In genomic region chr6:60961838-60962237, GRCm38 (mm10) we compare ENCODE assay signal across 19 mouse cellular contexts. TPM values are rescaled to one million over a fixed set of nuclear protein-coding genes. Genes with fewer than 3 reads are reported as not detected.
DNase-seq lines count a peak whose midpoint lies in the region; ATAC-seq and TF ChIP-seq lines count a peak whose summit lies in the region.
"Had no signal": no experiment of that assay in that cellular context is flagged by ENCODE, and none has a peak within 500 bp of the region (broad histone marks: within the 10 kb centered on the region; RNA-seq: fewer than 3 reads in every experiment).

No protein-coding gene starts in this region.

- TF ChIP-seq CTCF in hindbrain, postnatal 0 days (IDR thresholded peaks at IDR 0.05; ENCODE audit: low read depth), result no peak

- DNase-seq in forebrain, embryonic 14.5 days (ENCODE audit: low spot score), result no peak
- DNase-seq in forebrain, embryonic 11.5 days (ENCODE audit: low spot score), result no peak
- no peak for DNase-seq in hindbrain, embryonic 14.5 days (ENCODE audit: low spot score)
- no peak for DNase-seq in hindbrain, postnatal 0 days (ENCODE audit: low spot score)
- no peak for DNase-seq in neural tube, embryonic 10.5 days (ENCODE audit: extremely low spot score, low spot score)
- no peak for DNase-seq in MN1 (ENCODE audit: low spot score)
- DNase-seq: adrenal gland, adult 2 months; adrenal gland, postnatal 25 days; cerebellum, adult 2 months; cerebellum, postnatal 10 days; gastrocnemius, postnatal 14 days; heart, adult 2 months; heart, postnatal 14 days had no signal

- peak; percentile 62; the same call in 1 of the 2 replicates for ATAC-seq in forebrain, embryonic 14.5 days
- no peak; the same call in 1 of the 2 replicates for ATAC-seq in forebrain, embryonic 11.5 days (replicated peaks; ENCODE audit: low FRiP score)
- no peak for ATAC-seq in hindbrain, embryonic 14.5 days (ENCODE audit: low FRiP score)
- ATAC-seq in hindbrain, postnatal 0 days, result no peak
- peak; percentile 59; the same call in 1 of the 2 replicates for ATAC-seq in neural tube, embryonic 13.5 days (ENCODE audit: low read depth)
- ATAC-seq: intestine, embryonic 16.5 days had no signal

- H3K4me1 ChIP-seq in forebrain, embryonic 14.5 days (ENCODE audit: control insufficient read depth, insufficient read depth, low read length), result no peaks in the 10 kb centered on the region
- no peaks in the 10 kb centered on the region for H3K4me1 ChIP-seq in forebrain, embryonic 11.5 days (replicated peaks; ENCODE audit: control insufficient read depth, insufficient read depth, low read length)
- H3K4me1 ChIP-seq in hindbrain, embryonic 14.5 days (replicated peaks; ENCODE audit: control insufficient read depth, insufficient read depth, low read length), result 0 out of 2 replicates have a peak, but pooled peaks cover 4% of the 10 kb centered on the region
- no peaks in the 10 kb centered on the region for H3K4me1 ChIP-seq in hindbrain, postnatal 0 days (ENCODE audit: insufficient read depth, low read length)
- 0 out of 2 replicates have a peak, but pooled peaks cover 4% of the 10 kb centered on the region for H3K4me1 ChIP-seq in neural tube, embryonic 13.5 days (replicated peaks)
- H3K4me1 ChIP-seq: embryonic facial prominence, embryonic 10.5 days; heart, embryonic 15.5 days had no signal

- no peak overlapping the region for H3K27ac ChIP-seq in forebrain, embryonic 14.5 days (ENCODE audit: low read depth, low read length)
- no peak overlapping the region for H3K27ac ChIP-seq in forebrain, embryonic 11.5 days (ENCODE audit: low read depth, low read length)
- peak overlapping the region; percentile 64; the same call in 1 of the 2 replicates for H3K27ac ChIP-seq in hindbrain, embryonic 14.5 days
- no peak overlapping the region for H3K27ac ChIP-seq in hindbrain, postnatal 0 days
- no peak overlapping the region for H3K27ac ChIP-seq in neural tube, embryonic 13.5 days (replicated peaks)
- H3K27ac ChIP-seq: embryonic facial prominence, embryonic 10.5 days; heart, adult 2 months; heart, embryonic 15.5 days had no signal

- H3K4me3 ChIP-seq in forebrain, embryonic 14.5 days (ENCODE audit: low read depth, low read length), result no peak overlapping the region
- H3K4me3 ChIP-seq in forebrain, embryonic 11.5 days (ENCODE audit: low read depth, low read length), result no peak overlapping the region
- no peak overlapping the region for H3K4me3 ChIP-seq in hindbrain, embryonic 14.5 days (replicated peaks; ENCODE audit: low read length)
- no peak overlapping the region for H3K4me3 ChIP-seq in hindbrain, postnatal 0 days (ENCODE audit: low read length)
- H3K4me3 ChIP-seq in neural tube, embryonic 13.5 days, result no peak overlapping the region
- H3K4me3 ChIP-seq: embryonic facial prominence, embryonic 10.5 days; heart, adult 2 months; heart, embryonic 15.5 days had no signal

- no peak overlapping the region for H3K4me2 ChIP-seq in forebrain, embryonic 14.5 days (ENCODE audit: low read length)
- no peak overlapping the region for H3K4me2 ChIP-seq in forebrain, embryonic 11.5 days (ENCODE audit: low read depth, low read length, severe bottlenecking)
- H3K4me2 ChIP-seq in hindbrain, embryonic 14.5 days (replicated peaks), result no peak overlapping the region
- H3K4me2 ChIP-seq in hindbrain, postnatal 0 days (ENCODE audit: low read depth, low read length), result no peak overlapping the region
- H3K4me2 ChIP-seq in neural tube, embryonic 13.5 days, result no peak overlapping the region
- H3K4me2 ChIP-seq: heart, embryonic 11.5 days; heart, embryonic 15.5 days had no signal

- H3K9ac ChIP-seq in forebrain, embryonic 14.5 days (ENCODE audit: low read length), result no peak overlapping the region
- H3K9ac ChIP-seq in forebrain, embryonic 11.5 days (ENCODE audit: low read length), result no peak overlapping the region
- H3K9ac ChIP-seq in hindbrain, embryonic 14.5 days, result no peak overlapping the region
- no peak overlapping the region for H3K9ac ChIP-seq in hindbrain, postnatal 0 days (replicated peaks; ENCODE audit: low read length)
- H3K9ac ChIP-seq in neural tube, embryonic 13.5 days, result no peak overlapping the region
- H3K9ac ChIP-seq: heart, embryonic 15.5 days had no signal

- H3K27me3 ChIP-seq in forebrain, embryonic 14.5 days (replicated peaks; ENCODE audit: control insufficient read depth, insufficient read depth, low read length), result no peaks in the 10 kb centered on the region
- no peaks in the 10 kb centered on the region for H3K27me3 ChIP-seq in forebrain, embryonic 11.5 days (ENCODE audit: control insufficient read depth, insufficient read depth, low read length)
- no peaks in the 10 kb centered on the region for H3K27me3 ChIP-seq in hindbrain, embryonic 14.5 days (ENCODE audit: control insufficient read depth, insufficient read depth, low read length)
- H3K27me3 ChIP-seq in hindbrain, postnatal 0 days (ENCODE audit: insufficient read depth, low read length), result no peaks in the 10 kb centered on the region
- H3K27me3 ChIP-seq in neural tube, embryonic 13.5 days, result no peaks in the 10 kb centered on the region
- H3K27me3 ChIP-seq: CH12.LX; heart, embryonic 15.5 days had no signal

- H3K36me3 ChIP-seq in forebrain, embryonic 14.5 days (ENCODE audit: control insufficient read depth, insufficient read depth, low read length), result no peaks in the 10 kb centered on the region
- H3K36me3 ChIP-seq in forebrain, embryonic 11.5 days (ENCODE audit: control insufficient read depth, insufficient read depth, low read length), result no peaks in the 10 kb centered on the region
- H3K36me3 ChIP-seq in hindbrain, embryonic 14.5 days (replicated peaks; ENCODE audit: control insufficient read depth, insufficient read depth), result no peaks in the 10 kb centered on the region
- no peaks in the 10 kb centered on the region for H3K36me3 ChIP-seq in hindbrain, postnatal 0 days (ENCODE audit: insufficient read depth, low read length)
- H3K36me3 ChIP-seq in neural tube, embryonic 13.5 days, result no peaks in the 10 kb centered on the region
- H3K36me3 ChIP-seq: embryonic facial prominence, embryonic 10.5 days; heart, embryonic 15.5 days had no signal

- H3K9me3 ChIP-seq in forebrain, embryonic 14.5 days (replicated peaks; ENCODE audit: control insufficient read depth, low read length), result no peaks in the 10 kb centered on the region
- H3K9me3 ChIP-seq in forebrain, embryonic 11.5 days (ENCODE audit: control insufficient read depth, low read length), result no peaks in the 10 kb centered on the region
- H3K9me3 ChIP-seq in hindbrain, embryonic 14.5 days (ENCODE audit: control insufficient read depth, low read length), result no peaks in the 10 kb centered on the region
- H3K9me3 ChIP-seq in hindbrain, postnatal 0 days (ENCODE audit: low read length), result no peaks in the 10 kb centered on the region
- no peaks in the 10 kb centered on the region for H3K9me3 ChIP-seq in neural tube, embryonic 13.5 days
- H3K9me3 ChIP-seq: embryonic facial prominence, embryonic 10.5 days; heart, embryonic 15.5 days had no signal

- WGBS in forebrain, embryonic 14.5 days, result 29% methylated on average over 2 of the region's 2 CpGs
- 48% methylated on average over 2 of the region's 2 CpGs for WGBS in forebrain, embryonic 11.5 days
- WGBS in hindbrain, embryonic 14.5 days, result 14% methylated on average over 2 of the region's 2 CpGs
- 29% methylated on average over 2 of the region's 2 CpGs for WGBS in hindbrain, postnatal 0 days
- WGBS in neural tube, embryonic 13.5 days, result 33% methylated on average over 2 of the region's 2 CpGs

RNA-seq across cellular contexts. Expression of gene Mmrn1, which starts 37.1 kb away (rescaled TPM):
- polyA plus RNA-seq in forebrain, embryonic 14.5 days (2014; fragmentation: Nextera tagmentation; extraction: Ambion mirVana), result 3.1 and 4.8 TPM in 2 replicates
- 5.6 and 6.5 TPM in 2 replicates for polyA plus RNA-seq in forebrain, embryonic 11.5 days (2014; fragmentation: Nextera tagmentation; extraction: Ambion mirVana)
- 3.7 and 4.2 TPM in 2 replicates for polyA plus RNA-seq in hindbrain, embryonic 14.5 days (2014; fragmentation: Nextera tagmentation; extraction: Ambion mirVana)
- 0.58 and 1.9 TPM in 2 replicates for total RNA-seq in hindbrain, postnatal 0 days (2014; rRNA removed)
- 0.82 and 1.1 TPM in 2 replicates for polyA plus RNA-seq in hindbrain, postnatal 0 days (2015; fragmentation: Nextera tagmentation; extraction: Ambion mirVana)
- 3.5 and 4.1 TPM in 2 replicates for polyA plus RNA-seq in neural tube, embryonic 13.5 days (2015; fragmentation: Nextera tagmentation; extraction: Ambion mirVana)
- total RNA-seq: CH12.LX had no signal
- polyA plus RNA-seq: adrenal gland, adult 2 months; cerebellum, adult 2 months had no signal

Comparison
In these comparisons a context has a peak if more than half of its experiments do, and no peak if none do; other contexts are left out.
1. ATAC-seq: peak in forebrain, embryonic 14.5 days (single experiment) and neural tube, embryonic 13.5 days (single experiment); none in forebrain, embryonic 11.5 days (single experiment), hindbrain, embryonic 14.5 days (single experiment) and hindbrain, postnatal 0 days (single experiment).